Mouse (Mus musculus): ENCODE results near the gene Zfp960.
"Not testable (repeated sequence)": the region's sequence is repeated elsewhere in the genome, so short reads cannot be mapped to it uniquely, and the experiment has no call there.

DNA sequence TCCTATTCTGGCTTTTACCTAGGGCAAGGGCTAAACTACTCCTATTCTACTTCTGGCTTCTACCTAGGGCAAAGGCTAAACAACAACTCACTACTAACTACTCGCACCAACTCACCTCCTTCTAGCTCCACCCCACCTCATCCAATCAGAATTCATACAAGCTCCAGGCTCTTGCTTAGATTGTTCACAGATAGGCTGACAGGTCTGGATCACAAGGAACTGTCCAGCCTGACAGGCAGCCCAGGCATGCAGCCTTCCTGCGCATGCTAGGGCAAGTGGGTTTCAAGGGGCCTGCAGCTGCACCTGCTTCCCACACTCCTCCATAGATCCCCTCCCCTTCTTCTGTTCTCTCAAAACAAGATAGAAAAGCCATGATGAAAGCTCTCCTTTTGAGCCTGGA, 45.8 kb upstream of the Zfp960 start:
- TF ChIP-seq CTCF (IDR thresholded peaks at IDR 0.05); EP300 (IDR thresholded peaks at IDR 0.05; ENCODE audit: insufficient read depth, low read depth, low read length): not testable (repeated sequence)

Data from heart, adult 2 months (tissue).